Mouse (Mus musculus): Measurements from ENCODE around the gene Pbx1.

Pbx1 gene

DNA sequence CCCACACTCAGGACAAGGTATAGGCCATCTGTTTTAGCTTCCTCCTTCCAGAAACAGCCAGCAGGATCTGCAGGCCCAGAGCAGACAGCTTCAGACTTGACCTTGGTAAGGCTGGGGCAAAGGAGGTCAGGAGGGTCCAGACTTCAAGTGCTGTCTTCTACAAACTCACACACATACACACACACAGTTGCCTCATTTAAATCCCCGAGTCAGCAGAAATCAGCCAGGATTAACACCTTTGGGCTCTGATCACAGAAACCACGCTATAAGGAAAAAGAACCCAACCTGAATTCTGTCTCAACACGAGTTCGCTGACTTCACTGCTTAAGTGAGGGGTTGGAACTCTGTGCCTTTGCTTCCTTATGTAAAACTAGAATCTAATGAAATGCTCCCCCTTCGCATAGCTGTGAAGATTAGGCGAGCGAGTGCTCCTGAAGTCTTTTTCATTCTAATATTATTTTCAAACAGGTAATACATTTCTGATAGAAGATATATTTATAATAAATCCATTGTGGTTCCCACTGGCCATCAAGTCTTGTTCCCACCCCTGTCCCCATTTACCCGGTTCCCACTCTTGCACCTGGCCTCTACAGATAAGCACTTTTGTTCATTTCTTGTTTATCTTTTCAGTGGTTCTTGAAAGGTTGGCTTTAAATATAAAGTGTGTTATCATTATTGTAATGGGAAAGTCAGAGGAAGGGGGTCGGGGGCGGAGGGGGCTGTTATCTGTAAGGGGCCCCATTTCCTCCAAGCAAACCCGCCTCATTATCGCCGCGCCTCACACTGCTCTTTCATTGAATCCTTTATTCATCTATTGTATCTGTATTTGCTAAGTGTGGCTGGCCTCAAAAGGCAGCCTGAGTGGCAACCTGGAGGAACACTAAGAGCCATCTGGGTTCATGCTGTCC, 124.5 kb downstream of the Pbx1 start:
- DNase-seq (ENCODE audit: low spot score in 2 of 2), result no peak

DNA sequence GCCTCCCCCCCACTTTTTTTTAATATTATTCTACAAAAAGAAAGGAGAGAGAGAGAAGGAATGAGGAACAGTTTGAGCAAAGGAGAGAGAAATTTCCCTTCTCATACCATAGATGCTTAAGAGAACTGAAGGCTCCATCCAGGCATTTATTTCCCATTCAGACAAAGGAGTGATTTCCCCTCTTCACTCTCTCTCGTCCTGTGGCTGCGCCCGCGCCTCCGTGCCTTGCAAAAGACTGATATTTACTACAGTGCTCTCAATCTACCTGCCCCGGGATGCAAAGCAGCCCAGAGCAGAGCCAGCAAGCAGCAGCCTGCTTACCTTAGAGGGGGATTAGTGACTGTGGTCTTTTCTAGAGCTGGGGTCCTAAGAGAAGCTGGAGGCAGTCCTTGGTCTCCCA, 131.6 kb downstream of the Pbx1 start:
- no peak for DNase-seq (ENCODE audit: low spot score in 2 of 2)

DNA sequence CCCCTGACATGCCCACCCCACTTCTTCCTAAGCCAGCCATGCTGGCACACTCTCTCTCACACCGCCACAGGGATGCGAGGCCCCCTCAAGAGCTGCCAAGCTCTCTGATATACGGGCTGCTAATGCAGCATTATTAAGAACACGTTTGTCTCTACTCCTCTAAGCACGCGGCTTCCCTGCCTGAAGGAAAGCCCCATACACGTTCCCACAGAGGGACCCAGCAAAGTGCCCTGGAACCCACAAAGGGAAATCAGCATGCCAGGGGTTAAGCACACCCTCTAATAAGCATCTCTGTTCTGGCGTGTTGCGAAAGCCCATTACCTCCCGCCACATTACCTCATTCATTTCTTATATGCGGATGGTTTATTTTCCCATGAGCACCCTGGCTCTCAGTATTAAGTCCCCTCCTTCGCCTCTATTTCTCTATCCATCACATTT, 132.1 kb downstream of the Pbx1 start:
- no peak for DNase-seq (ENCODE audit: low spot score in 2 of 2)

DNA sequence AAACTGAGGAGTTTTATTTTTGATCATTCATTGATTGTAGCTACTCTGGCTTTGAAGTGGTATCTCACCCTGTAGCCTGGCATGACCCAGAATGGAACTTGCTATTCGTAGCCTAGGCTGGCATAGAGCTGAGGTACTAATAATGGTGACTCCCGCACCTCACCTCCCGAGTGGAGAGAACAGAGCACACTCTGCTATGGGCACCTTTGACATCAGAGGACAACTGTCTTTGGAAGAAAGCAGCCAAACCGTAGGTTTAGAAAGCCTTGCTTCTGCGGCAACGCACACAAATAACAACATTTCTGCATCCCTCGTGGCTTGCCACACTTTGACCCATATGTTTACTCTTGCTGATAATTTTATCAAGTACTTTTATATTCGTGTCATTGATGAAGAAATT, 132.9 kb downstream of the Pbx1 start:
- no peak for DNase-seq (ENCODE audit: low spot score in 2 of 2)

DNA sequence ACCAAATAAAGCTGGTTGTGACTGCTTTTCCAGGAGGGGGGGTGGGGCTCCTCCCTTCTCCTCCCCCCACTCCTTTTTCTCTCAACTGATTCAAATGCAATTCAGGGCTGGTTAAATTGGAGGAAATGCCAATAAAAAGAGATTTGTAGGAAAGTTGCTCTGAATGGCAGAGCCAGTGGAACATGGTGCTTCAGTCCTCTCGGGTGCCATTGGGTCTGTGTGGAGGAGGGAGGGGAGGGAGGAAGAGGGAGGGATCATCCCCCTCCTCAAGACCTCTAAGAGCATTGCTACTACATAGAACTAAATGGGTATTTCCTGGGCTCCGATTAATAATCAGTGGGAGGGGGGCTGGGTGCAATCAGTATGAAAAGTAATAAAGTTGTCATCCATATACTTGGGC, 135.8 kb downstream of the Pbx1 start:
- DNase-seq (ENCODE audit: low spot score in 2 of 2), result no peak

DNA sequence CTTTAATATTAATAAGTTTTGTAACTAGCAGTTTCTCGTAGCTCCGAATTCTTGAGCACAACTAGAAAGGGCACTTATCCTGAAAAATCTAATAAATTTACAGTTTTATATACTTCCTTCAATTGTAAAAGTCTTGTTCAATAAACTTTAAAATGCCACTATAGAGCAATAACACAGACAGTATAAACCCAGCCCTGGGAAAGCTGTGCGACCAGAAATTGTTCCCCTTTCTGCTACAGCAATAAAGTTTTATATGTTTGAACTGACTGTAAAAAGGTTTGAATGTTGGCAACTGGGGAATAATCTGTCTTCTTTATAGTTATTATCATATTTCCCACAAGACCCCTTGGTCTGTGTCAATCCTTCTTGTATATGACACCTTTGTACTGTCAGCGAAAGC, 136.3 kb downstream of the Pbx1 start:
- no peak for DNase-seq (ENCODE audit: low spot score in 2 of 2)

DNA sequence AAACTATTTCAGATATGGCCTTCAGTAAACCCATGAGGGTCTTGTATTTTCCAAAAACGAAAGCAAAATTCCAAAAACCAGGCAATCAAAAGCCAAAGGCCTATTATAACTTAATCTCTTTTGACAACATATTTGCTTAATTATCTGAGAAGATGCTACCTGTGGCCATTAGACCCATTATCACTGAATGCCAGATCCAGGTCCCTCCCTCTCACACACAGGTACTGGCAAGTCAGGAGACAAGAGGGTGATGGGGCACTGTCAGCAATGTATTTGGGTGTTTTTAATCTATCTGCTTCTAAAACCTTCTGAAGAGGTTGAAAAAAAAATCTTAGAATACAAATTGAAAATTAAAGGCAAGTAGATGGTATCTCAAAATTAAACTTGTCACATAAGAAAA, 138.4 kb downstream of the Pbx1 start:
- no peak for DNase-seq (ENCODE audit: low spot score in 2 of 2)

DNA sequence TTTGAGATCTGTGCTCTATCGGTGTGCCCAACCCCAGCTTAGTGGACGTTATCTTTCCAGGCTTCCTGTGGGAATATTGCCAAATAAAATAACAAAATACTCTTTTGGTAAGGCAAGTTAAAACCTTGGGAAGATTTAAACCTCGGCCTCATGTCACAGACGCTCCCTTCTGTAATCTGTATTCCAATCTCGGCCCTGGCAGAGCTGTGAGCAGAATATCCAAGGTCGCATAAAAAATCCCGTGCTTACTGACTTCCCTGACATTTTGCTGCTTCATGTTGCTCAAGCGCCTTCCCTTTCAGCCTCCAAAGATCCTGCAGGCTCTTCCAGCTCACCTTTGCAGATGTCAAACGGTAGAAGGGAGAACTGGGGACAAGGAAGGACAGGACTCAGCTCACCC, 140.0 kb downstream of the Pbx1 start:
- no peak for DNase-seq (ENCODE audit: low spot score in 2 of 2)

DNA sequence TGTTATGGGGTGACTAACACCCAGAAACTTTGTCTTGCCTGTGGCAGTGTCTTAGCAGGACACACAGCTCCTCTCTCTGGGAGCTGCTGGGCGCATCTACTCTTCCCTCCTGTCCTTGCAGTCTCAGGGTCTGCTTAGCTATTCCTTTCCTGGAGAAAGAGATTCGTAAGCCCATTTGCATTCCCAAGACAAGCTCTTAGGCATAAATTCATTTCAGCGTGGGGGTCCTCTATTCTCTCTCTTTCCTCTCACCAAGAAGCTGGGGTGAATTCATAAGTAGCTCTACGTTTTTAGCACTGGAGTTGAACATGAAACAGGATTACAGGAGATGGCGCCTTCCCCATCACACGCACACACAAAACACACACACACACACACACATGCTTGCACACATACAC, 140.4 kb downstream of the Pbx1 start:
- no peak for DNase-seq (ENCODE audit: low spot score in 2 of 2)

DNA sequence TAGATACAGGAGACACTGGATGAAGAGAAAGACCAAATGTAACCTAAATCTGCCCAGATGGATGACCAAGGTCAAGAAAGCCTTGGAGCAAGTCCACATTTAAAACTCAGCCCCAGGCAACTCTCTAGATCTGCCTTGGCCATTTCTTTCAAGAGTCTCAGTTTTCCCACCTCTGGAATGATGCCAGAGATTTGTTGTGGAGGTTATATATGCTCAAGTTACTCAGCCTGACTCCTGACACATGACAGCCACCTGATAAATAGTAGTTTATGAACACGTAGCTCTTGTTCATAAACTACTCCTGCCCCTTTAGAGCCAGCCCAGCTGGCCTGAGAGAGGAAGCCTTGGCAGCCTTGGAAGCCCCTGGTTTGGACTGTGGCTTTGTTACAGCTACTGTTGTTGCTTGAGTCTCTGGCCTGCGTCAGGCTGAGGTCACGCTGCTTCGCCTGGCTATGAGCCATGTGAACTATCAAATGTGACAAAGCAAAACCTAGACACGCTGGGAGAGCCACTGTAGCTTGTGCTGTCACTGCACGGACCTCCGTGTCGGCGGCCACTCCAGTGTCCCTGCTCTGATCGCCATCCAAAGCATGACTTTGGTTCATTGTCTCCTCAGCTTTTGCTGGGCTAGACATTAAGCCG, 140.9 kb downstream of the Pbx1 start:
- peak in 1 of 2 experiments; percentile 17 for DNase-seq (ENCODE audit: low spot score in 2 of 2)

DNA sequence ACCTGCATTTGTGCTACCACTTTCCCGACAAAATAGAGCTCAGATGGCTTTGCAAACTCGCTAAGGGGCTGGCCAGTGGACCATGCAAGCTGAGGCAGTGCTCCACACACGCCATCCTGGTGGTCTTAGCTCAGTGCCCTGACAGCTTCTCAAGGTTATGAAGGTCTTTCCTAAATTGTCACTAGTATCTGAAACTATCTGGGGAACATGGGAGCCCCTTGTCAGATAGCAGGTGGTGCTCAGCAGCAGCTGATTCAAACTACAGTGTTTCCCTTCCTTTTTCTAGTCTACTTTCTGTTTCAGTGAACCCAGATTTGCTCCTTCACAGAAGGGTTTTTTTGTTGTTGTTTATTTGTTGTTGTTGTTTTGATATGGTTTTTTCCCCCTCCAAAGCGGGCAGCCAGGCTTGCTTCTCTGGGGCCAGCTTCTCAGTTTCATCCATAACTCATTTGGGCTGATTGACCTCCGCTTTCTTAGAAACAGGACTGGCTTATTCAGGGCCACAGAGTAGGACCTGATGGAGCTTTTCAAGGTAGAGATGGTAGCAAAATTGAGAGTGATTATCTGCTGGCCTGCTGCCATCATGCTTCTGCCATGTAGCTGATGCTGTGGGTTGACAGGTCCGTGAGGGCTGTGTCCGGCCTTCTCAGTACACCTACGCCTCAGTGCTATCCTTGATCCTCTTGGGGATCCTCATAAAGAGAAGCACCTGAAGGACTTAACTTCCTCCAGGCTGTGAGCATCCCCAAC, 141.7 kb downstream of the Pbx1 start:
- DNase-seq (ENCODE audit: low spot score in 2 of 2), result no peak

DNA sequence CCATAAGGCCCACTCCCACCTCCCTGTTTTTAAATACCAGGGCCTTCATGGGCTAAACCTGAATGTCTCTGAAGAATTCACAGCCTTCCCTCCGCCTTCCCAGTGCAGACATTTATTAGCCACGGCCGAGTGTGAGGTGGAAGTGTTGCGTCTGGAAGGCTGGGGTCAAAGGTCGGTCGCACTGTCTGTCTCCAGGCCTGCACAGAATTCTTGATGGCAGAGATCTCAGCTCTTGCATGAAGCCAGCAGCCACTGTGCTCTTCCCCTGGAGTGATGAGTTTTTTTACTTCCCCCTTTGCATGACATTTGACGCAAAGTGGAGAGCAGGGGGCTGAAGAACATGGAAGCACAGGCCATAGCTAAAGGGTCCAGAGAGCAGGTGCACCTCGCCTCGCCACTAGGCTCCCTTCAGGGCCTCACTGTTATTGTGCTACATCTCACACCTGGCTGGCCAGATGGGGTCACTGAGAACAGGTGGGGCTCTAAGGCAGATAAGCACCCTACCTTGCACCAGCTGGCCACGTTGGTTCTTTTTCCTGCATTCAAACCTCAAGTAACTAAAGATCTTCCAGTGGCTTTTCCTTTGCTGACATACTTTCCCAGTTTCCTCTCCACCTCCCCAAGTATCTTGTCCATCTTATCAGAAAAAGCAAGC, 143.1 kb downstream of the Pbx1 start:
- DNase-seq (ENCODE audit: low spot score in 2 of 2), result no peak

DNA sequence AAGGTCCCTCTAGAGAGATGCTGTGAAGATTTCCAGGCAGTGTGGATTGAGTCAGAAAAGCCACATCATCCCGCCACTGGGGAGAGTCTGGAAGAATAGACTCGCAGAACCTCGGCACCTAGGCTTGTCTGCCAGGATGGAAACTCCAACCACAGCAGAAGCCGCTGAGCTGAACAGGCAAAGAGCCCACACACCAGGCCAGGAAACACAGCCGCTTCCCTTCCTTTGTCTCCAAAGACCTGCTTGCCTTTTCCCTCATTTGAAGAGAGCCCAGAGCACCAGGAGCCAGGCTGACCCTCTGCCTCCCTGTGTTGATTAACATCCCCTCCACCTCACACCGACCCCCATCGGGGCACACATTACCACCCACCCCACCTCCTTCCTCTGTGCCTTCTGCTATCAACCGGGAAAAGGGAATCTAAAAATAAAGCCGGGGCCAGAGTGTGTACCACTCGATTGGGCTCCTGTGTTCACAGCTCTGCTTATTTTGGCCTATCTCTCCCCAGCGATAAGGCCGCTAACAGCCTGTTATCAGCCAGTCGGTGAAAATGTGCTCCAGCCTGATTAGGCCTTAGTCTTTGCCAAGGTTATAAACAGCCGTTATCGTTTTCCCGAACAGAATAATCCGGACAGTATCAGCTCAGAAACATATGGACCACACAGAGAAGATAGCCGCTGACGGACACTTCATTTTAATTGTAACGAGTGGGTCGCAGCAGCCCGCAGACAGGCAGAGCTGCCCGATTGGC, 144.1 kb downstream of the Pbx1 start:
- DNase-seq (ENCODE audit: low spot score in 2 of 2), result peak in 1 of 2 experiments; percentile 40

DNA sequence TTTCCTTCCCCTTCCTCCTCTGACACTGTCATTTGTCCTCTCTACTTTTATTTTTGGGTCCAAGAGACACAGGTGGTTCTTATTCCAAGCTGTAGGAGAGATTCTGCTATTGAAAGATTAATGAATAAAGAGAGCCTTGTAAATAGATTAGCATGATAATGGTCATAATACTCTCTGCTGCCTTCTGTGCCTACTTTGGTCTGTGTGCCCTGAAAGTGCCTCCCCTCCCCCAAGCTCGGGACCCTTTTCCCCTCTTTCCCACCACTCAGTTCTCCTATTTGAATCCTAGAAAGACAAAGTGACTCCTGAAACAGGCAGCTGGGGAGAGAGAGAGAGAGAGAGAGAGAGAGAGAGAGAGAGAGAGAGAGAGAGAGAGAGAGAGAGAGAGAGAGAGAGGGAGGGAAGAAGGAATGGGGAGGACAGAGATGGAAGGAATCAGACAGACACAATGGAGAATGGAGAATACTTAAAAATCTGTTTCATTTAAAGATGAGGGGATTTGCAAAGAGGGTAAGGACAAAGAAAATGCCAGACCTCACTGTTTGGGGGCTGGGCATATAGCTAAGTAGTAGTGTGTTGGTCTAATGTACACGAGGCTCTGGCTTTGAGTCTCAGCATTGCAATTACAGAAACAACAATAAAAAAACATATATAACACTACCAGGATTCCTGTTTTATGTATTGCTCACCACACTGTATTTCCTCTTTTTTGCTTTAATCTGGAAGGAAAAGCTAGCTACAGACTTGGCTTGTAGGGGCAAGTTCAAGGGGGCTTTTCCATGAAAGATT, 145.0 kb downstream of the Pbx1 start:
- no peak for DNase-seq (ENCODE audit: low spot score in 2 of 2)

DNA sequence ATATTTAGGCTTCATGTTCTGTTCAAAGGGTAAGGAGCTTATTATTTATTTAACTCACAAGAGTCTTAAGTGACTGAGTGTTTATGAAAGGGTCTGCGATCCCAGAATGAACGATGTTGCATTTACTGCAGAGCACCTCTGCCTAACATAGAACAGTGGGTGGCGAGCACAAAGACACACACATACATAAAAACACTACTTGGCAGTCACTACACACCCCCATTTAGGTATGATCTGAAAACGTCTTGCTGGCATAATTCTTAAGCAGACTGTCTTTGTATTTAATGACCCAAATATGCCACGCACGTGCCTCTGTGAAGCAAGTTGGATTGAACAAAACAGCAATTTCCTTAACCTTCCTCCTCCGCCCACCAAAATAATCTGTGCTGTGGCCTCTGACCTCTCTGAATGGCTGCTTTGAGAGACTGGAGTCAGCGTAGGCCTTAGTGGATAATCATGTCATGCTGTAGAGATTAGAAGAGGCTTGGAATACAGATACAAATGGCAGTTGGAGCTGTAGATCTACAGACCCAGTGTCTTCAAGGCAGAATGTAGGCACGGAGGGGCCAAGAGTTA, 147.4 kb downstream of the Pbx1 start:
- no peak for DNase-seq (ENCODE audit: low spot score in 2 of 2)

DNA sequence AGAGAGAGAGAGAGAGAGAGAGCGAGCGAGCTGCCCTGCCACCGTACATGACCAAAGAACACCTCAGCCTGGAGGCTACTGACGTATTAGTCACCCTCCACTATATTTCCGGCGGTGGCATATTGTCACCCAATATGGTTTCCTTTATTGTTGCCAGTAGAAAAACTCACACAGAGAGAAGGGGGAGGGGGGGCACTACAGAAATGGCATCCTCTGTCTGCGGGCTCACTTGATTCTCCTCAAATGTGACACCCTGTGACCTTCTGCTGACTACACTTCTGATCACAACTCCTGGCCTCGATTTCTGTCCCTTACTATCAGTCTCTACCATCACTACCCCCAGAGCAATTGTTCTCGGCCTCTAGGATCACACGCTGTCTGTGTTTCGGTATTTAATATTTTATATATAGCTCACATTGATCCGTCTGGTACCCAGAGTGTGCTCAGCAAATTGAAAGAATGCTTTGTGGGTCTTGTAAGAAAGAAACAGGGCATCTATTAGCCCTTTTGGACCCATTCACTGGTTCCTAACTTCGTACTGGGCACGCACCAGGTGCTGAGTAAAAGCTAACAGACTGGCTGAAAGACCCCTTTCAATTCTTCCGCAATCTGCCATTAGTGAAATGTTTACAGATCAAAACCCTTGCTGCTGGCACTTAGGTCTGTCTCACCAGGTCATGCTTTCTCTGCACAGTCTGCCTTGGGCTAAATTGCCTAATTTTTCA, 148.1 kb downstream of the Pbx1 start:
- no peak for DNase-seq (ENCODE audit: low spot score in 2 of 2)

DNA sequence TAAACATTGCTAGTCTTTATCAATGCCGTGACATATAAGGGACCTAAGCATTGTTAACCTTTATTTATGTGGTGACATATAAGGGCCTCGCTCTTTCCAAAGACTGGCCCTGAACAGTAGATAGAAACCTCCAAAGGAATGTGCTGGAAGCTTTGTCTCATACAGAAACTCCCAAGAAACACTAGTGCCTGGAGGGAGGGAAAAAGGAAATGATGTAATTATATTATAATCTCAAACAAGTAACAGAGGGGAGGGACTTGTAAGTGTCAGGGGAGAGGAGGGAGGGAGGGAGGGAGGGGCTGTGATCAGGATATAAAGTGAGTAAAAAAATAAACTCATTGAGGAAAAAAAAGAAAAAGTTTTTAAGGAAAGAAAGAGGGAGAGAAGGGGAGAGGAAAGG, 148.6 kb downstream of the Pbx1 start:
- no peak for DNase-seq (ENCODE audit: low spot score in 2 of 2)

DNA sequence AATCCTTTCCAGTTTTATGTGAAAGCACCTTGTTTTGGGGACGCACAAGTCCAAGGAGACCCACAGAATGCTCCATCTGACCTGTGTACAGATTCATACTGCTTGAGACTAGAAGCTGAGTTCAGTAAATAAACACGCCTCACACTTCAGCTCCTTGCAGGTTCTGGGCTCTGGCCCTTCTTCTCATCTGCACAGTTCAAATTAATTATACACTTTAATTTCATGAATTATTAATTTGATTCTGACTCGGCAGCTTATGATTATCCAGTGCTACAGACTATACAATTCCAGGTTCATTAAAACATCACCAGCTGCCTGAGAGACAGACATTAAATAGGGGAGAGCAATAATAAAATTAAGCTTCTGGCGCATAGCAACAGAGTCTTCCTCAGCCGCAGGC, 156.4 kb downstream of the Pbx1 start:
- no peak for DNase-seq (ENCODE audit: low spot score in 2 of 2)

DNA sequence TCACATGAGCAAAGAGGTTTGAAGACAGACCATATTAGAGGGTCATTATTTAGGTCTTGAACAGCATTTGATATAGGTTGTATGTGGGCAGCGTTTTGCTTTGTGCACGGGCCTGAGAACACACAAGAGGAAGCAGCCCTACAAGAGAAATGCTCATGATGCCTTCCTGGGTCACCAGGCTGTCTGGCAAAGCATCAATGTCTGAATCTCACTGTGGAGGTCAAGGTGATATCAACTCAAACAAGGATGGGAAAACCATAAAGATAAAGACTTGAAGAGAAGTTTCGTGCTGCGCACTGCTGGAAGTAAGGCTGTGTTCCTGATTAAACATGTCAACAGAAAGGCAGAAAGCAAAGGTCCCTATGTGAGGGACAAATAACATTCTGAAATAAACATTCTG, 157.8 kb downstream of the Pbx1 start:
- DNase-seq (ENCODE audit: low spot score in 2 of 2), result no peak
